Mouse (Mus musculus): ENCODE data around the gene Agk. TPM values are rescaled to one million over a fixed set of nuclear protein-coding genes. Genes with fewer than 3 reads are reported as not detected.

Agk gene
- polyA plus RNA-seq, 1 experiment from 2014 or later = 37.9 TPM

DNA sequence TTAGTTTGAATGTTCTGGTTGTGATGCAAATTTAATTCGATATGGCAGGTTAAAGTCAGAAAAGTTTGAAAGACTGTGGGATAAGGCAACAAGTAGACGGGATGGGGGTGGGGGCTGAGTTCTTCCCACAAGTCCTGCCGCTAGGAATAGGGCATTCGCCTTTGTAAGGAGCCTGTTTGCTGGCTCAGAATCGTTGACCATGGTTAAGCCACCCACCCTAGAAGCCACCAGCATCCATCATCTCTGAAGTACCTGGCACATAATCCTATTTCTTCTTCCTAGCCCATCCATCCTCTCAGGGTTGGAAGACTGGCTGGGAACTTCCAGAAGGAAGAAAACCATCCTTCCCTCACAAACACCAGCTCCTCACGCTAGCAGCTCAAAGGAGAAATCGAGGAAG is 109.7 kb downstream of the Agk start:
- Histone ChIP-seq H3K4me1 (replicated peaks) (peaks cover 7% of the 10 kb centered on the region), H3K4me3 (replicated peaks) (peak overlapping the region; percentile 87), H3K27ac (0 out of 2 replicates have a peak overlapping the region, but pooled peaks have one; percentile 51), H3K9me3 (no peaks in the 10 kb centered on the region), H3K9ac (peak overlapping the region; percentile 78; the same call in 1 of the 2 replicates), H3K36me3 (no peaks in the 10 kb centered on the region), H3K4me2 (replicated peaks) (peak overlapping the region; percentile 95), H3K27me3 (replicated peaks) (no peaks in the 10 kb centered on the region)
- WGBS = 26% methylated on average over 7 of the region's 7 CpGs
- no peak for ATAC-seq

DNA sequence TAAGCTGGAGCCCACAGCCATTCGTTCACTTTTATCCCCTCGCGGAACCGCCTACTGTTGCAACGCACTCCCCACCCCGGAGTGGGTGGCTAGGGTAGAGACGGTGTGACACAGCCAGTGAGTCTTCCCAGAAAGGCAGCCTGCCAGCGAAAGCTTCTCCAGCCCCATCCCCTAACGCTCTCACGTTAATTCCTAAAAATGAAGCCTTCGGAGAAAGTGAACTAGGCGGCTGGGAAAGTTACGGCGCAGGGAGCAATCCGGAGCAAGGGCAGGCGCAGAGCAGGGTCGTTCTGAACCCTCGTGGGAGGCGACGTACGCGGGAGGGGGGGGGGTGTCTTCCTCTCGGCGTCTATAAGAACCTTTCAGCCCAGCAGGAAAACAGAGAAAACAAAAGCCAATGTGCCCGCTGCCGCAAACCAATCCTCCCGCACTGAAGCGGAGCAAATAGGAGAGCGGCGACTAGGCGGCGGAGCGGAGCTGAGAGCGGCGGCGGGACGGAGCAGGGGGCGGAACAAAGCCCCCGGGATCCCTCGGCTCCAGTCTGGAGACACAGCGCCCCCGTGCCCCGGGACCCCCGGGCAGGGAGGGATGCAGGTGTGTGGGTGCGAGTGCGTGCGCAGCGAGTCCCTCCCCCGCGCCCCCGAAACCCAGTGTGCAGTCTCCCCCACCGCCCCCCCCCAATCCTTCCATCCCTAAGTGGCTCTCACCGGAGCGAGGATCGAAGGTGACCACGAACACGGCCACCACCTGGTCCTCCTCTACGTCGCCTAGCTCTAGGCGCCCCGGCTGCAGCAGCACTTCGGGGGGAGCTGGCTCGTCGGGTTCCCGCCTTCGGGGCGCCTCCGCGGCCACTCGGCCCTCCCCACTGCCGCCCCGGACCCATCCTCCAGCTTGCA is 110.4 kb downstream of the Agk start:
- Histone ChIP-seq H3K27me3 (replicated peaks) (no peaks in the 10 kb centered on the region), H3K4me2 (replicated peaks) (peak overlapping the region; percentile 95), H3K4me3 (replicated peaks) (peak overlapping the region; percentile 87), H3K9me3 (no peaks in the 10 kb centered on the region), H3K36me3 (no peaks in the 10 kb centered on the region), H3K9ac (peak overlapping the region; percentile 78), H3K27ac (peak overlapping the region; percentile 51; the same call in 1 of the 2 replicates), H3K4me1 (replicated peaks) (peaks cover 7% of the 10 kb centered on the region)
- ATAC-seq = peak; percentile 67
- WGBS = under 1% methylated on average over 61 of the region's 72 CpGs

DNA sequence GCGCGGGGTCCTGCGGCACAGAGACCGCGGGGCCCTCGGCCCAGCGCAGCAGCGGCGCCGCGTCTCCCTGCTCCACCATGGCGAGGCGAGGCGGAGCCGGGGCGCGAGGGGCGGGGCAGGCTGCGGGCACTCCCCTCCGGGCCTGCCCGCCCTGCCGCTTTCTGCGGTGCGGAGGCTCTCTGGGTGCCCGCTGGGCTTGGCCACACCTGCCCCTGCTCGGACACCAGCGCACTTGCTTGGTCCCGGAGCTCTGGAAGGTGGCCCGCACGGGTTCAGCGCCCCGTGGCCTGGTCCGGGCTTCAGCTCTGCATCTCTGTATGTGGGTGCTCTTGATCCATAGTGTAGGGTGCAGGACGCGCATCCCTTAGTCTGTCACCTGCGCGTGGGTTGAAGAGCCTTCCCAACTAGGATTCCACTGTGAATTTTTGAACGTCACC is 111.1 kb downstream of the Agk start, which contains the start of gene E330009J07Rik:
Gene E330009J07Rik (minus strand): TSS at position 89 of the 437 bp plus-strand sequence.
- H3K4me3 ChIP-seq (replicated peaks) = peak within 1 kb of the TSS; percentile 87
- H3K4me2 ChIP-seq (replicated peaks) = peak within 1 kb of the TSS; percentile 95
- H3K27me3 ChIP-seq (replicated peaks) = no peaks in the 10 kb centered on the region
- H3K9me3 ChIP-seq = no peaks in the 10 kb centered on the region
- WGBS = under 1% methylated on average over 34 of the region's 38 CpGs
- peak within 1 kb of the TSS; percentile 51; the same call in 1 of the 2 replicates for H3K27ac ChIP-seq
- H3K9ac ChIP-seq = peak within 1 kb of the TSS; percentile 78
- peaks cover 7% of the 10 kb centered on the region for H3K4me1 ChIP-seq (replicated peaks)
- ATAC-seq = peak; percentile 94
- H3K36me3 ChIP-seq = no peaks in the 10 kb centered on the region

DNA sequence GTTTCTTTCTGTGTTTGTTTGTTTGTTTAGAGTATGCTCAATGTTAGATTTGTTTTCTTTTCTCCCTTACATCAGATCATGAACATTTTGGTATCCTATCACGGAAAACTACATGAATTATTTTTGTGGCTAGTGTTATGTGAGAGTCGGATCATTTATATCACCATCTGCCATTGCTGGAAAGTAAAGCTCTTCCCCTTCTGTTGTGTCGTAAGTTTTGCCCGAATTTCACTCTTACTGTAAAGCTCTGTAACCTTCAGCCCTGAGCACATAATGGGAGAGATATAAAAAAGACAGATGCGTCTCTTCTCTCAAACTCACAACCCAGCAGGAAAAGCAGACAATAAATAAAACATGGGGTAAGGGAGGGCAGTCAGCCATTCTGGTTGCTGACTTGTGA is 114.0 kb downstream of the Agk start, which contains the start of gene Wee2:
Gene Wee2 (plus strand): TSS at position 153 of the 400 bp plus-strand sequence.
- ATAC-seq = no peak
- Histone ChIP-seq H3K4me3 (replicated peaks) (no peak within 1 kb of the TSS), H3K27ac (no peak within 1 kb of the TSS), H3K27me3 (replicated peaks) (no peaks in the 10 kb centered on the region), H3K9me3 (no peaks in the 10 kb centered on the region), H3K4me1 (replicated peaks) (peaks cover 7% of the 10 kb centered on the region), H3K4me2 (replicated peaks) (no peak within 1 kb of the TSS), H3K36me3 (no peaks in the 10 kb centered on the region), H3K9ac (no peak within 1 kb of the TSS)
- 60% methylated on average over 5 of the region's 5 CpGs for WGBS

DNA sequence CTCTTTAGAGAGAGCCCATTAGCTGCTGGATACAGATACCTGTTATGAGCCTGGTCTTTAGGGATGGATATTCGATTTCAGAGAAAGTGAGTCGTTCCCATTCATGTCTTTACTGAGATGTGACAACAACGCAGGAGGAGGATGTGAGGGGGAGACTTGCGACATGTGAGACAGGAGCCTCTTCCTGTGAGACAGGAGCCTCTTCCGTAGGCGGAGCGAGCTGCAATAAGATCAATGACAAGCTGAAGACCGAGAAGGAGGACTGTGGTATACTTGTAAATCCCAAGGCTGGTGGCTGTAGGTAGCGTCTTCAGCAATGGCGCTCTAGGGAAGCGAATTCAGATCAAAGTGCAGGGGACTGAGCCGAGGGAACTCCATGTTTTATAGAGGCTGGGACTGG is 114.8 kb downstream of the Agk start:
- ATAC-seq = no peak
- Histone ChIP-seq H3K4me2 (replicated peaks) (no peak overlapping the region), H3K27ac (no peak overlapping the region), H3K9me3 (no peaks in the 10 kb centered on the region), H3K27me3 (replicated peaks) (no peaks in the 10 kb centered on the region), H3K4me1 (replicated peaks) (peaks cover 3% of the 10 kb centered on the region), H3K4me3 (replicated peaks) (no peak overlapping the region), H3K9ac (no peak overlapping the region), H3K36me3 (no peaks in the 10 kb centered on the region)
- 41% methylated on average over 12 of the region's 12 CpGs for WGBS

DNA sequence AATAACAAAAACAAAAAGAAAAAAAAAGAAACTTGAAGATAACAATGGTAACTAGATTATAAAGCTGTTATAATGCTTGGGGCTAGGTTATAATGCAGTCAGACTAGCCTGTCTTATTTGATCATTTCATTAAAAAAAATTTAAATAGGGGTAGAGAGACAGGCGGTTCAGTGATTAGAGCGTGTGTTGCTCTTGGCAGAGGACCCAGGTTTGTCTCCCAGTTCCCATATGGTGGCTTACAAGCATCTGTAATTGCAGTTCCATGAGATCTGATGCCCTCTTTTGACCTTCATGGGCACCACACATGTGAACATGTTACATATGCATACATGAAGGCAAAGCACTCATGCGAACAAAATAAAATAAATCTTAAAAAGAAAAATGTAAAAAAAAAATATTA is 116.3 kb downstream of the Agk start:
- WGBS = 80% methylated on average over 3 of the region's 3 CpGs
- Histone ChIP-seq H3K27ac (no peak overlapping the region), H3K9ac (no peak overlapping the region), H3K9me3 (no peaks in the 10 kb centered on the region), H3K27me3 (replicated peaks) (no peaks in the 10 kb centered on the region), H3K36me3 (no peaks in the 10 kb centered on the region), H3K4me1 (replicated peaks) (no peaks in the 10 kb centered on the region), H3K4me2 (replicated peaks) (no peak overlapping the region), H3K4me3 (replicated peaks) (no peak overlapping the region)
- ATAC-seq = no peak

DNA sequence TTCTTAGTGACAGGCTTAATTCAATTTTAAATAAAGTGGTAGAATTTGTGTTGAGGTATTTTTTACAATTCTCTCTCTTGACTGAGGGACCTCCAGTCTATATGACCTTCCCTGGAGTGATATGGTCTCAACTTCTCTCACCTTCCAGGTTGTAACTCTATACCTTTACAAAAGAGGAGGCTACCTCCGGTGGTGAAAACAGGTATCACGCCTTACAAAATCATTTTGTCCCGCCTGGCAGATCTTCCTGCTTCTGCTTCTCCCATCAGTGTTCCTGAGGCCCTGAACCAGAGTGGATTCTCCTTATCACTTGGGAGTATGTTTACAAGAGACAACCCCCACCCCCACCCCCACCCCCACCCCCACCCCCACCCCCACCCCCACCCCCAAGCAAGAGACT is 116.8 kb downstream of the Agk start:
- H3K4me3 ChIP-seq (replicated peaks) = no peak overlapping the region
- H3K9ac ChIP-seq = no peak overlapping the region
- ATAC-seq = no peak
- no peaks in the 10 kb centered on the region for H3K4me1 ChIP-seq (replicated peaks)
- H3K36me3 ChIP-seq = no peaks in the 10 kb centered on the region
- H3K9me3 ChIP-seq = no peaks in the 10 kb centered on the region
- H3K27ac ChIP-seq = no peak overlapping the region
- no peak overlapping the region for H3K4me2 ChIP-seq (replicated peaks)
- no peaks in the 10 kb centered on the region for H3K27me3 ChIP-seq (replicated peaks)
- WGBS = 36% methylated on average over 3 of the region's 3 CpGs

DNA sequence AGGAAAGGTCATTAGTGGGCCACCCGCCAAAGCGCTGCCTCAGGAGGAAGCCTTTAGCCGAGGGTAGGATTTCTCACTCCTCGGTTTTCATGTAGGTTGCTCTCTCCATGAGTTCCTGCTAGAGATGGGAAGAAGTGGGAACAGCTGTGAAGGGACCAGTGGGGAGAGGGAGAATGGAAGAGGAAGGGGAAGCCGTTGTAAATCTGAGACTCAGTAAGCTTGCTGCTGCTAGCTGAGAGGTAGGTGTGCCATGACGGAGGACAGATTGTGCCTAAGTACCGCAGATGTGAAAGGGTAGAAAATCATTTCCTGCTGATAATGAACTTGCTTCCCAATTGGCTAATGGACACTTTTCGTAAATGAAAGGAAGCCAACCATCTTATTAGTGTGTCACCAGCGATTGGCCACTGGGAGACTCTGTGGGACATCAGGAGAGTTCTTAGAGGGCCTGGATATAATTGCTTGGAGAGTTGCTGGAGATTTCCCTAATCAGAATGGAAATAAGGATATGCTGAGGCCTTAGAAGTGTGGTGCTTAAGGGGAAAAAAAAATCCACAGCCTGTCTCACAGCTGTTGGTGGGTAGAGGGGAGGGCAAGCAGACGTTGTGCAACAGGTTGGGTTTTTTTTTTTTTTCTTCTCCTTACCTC is 118.4 kb downstream of the Agk start:
- Histone ChIP-seq H3K4me1 (replicated peaks) (no peaks in the 10 kb centered on the region), H3K27ac (no peak overlapping the region), H3K9me3 (no peaks in the 10 kb centered on the region), H3K9ac (no peak overlapping the region), H3K4me3 (replicated peaks) (no peak overlapping the region), H3K4me2 (replicated peaks) (no peak overlapping the region), H3K36me3 (no peaks in the 10 kb centered on the region), H3K27me3 (replicated peaks) (no peaks in the 10 kb centered on the region)
- ATAC-seq = no peak
- WGBS = 32% methylated on average over 10 of the region's 10 CpGs

Other genes starting within 250 kb of the Agk start
- gene E330009J07Rik, start 111.0 kb downstream of the Agk start, polyA plus RNA-seq (2015; fragmentation: Nextera tagmentation; extraction: Ambion mirVana) = 8.8 and 9.5 TPM in 2 replicates
- 0.05 and 0.14 TPM in 2 replicates for gene Wee2, start 113.9 kb downstream of the Agk start, polyA plus RNA-seq (2015; fragmentation: Nextera tagmentation; extraction: Ambion mirVana)
- 157 and 160 TPM in 2 replicates for gene Ssbp1, start 146.2 kb downstream of the Agk start, polyA plus RNA-seq (2015; fragmentation: Nextera tagmentation; extraction: Ambion mirVana)
- not detected in 2 replicates for gene Tas2r137, start 166.1 kb downstream of the Agk start, polyA plus RNA-seq (2015; fragmentation: Nextera tagmentation; extraction: Ambion mirVana)
- gene Tas2r108, start 168.4 kb downstream of the Agk start, polyA plus RNA-seq (2015; fragmentation: Nextera tagmentation; extraction: Ambion mirVana) = not detected in 2 replicates
- gene Prss37, start 194.3 kb downstream of the Agk start, polyA plus RNA-seq (2015; fragmentation: Nextera tagmentation; extraction: Ambion mirVana) = not detected in 2 replicates
- gene Olfr461, start 229.9 kb downstream of the Agk start, polyA plus RNA-seq (2015; fragmentation: Nextera tagmentation; extraction: Ambion mirVana) = 0.05 and 0.10 TPM in 2 replicates
- gene Olfr460, start 244.3 kb downstream of the Agk start, polyA plus RNA-seq (2015; fragmentation: Nextera tagmentation; extraction: Ambion mirVana) = not detected in 2 replicates